Mouse (Mus musculus) hindbrain, embryonic 15.5 days (tissue): Measurements from ENCODE around the gene Katnb1. TPM values are rescaled to one million over a fixed set of nuclear protein-coding genes. Genes with fewer than 3 reads are reported as not detected.

Experiments used
- ATAC-seq: fragments of 200-750 bp; cut with Nextera tagmentation; 2 replicates; pipeline ENCODE4 v1.8.0; 2017; ENCODE audit warnings: low read depth, moderate number of reproducible peaks, moderate TSS enrichment; ENCODE audit not compliant: low FRiP score
- H3K27ac ChIP-seq: fragments of 300-500 bp; sonication (generic); replicated peaks from 2 replicates; pipeline ENCODE4 v1.5.1; 2015; ENCODE audit warnings: mild to moderate bottlenecking, inconsistent platforms
- H3K27me3 ChIP-seq: fragments of 300-500 bp; sonication (generic); 2 replicates; pipeline ENCODE4 v1.6.1; 2015; ENCODE audit warnings: control low read depth, inconsistent platforms
- H3K36me3 ChIP-seq: fragments of 300-500 bp; sonication (generic); 2 replicates; pipeline ENCODE4 v1.6.1; 2015; ENCODE audit warnings: control low read depth, inconsistent platforms
- H3K4me1 ChIP-seq: fragments of 300-500 bp; sonication (generic); replicated peaks from 2 replicates; pipeline ENCODE4 v1.6.1; 2015; ENCODE audit warnings: control low read depth, inconsistent platforms
- H3K4me2 ChIP-seq: fragments of 300-500 bp; sonication (generic); 2 replicates; pipeline ENCODE4 v1.6.1; 2015; ENCODE audit warnings: moderate library complexity, mild to moderate bottlenecking, inconsistent platforms
- H3K4me3 ChIP-seq: fragments of 300-500 bp; sonication (generic); 2 replicates; pipeline ENCODE4 v1.5.1; 2015; ENCODE audit warnings: mild to moderate bottlenecking, inconsistent platforms
- H3K9ac ChIP-seq: fragments of 300-500 bp; sonication (generic); 2 replicates; pipeline ENCODE4 v1.6.1; 2015; ENCODE audit warnings: inconsistent platforms
- H3K9me3 ChIP-seq: fragments of 300-500 bp; sonication (generic); 2 replicates; pipeline ENCODE4 v1.6.1; 2016; ENCODE audit warnings: control low read depth, inconsistent platforms
- WGBS: fragments of 180-500 bp; shearing (Covaris S2); methylation state at CpG from one replicate; pipeline ENCODE4 v1.1.7; 2015; 5-methylcytosine and 5-hydroxymethylcytosine counted together
- polyA plus RNA-seq: library from polyadenylated mRNA; unstranded; fragments of >200 nt; fragmentation: Nextera tagmentation; extraction: Ambion mirVana; gene quantifications from 2 replicates; pipeline ENCODE4 v1.2.1, GENCODE M21; 2015

Gene Katnb1
- polyA plus RNA-seq, 1 experiment from 2014 or later = 49.9 TPM

DNA sequence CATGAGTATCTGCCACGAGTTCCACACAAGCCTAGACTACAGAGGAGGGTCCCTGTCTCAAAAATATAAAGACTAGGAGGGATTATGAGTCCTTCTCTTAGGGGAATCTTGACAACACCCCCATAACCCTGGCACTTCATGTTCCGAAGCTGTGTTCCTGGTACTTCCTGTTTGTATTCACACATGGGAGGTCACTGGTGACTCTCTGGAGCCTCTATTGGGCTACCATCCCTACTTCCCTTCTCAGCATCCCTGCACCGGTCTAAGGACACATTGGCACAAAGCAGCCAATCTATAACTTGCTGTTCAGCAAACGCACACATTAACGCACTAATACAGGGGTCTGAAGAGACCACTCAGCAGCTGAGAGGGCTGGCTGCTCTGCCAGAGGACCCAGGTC is 51.0 kb downstream of the Katnb1 start:
- ATAC-seq = no peak
- H3K27me3 ChIP-seq = peaks cover 3% of the 10 kb centered on the region; the same call in 1 of the 2 replicates
- peaks cover 11% of the 10 kb centered on the region; the same call in 1 of the 2 replicates for H3K36me3 ChIP-seq
- WGBS = 88% methylated on average over 5 of the region's 5 CpGs
- no peak overlapping the region for H3K27ac ChIP-seq
- no peak overlapping the region for H3K4me2 ChIP-seq
- H3K9me3 ChIP-seq = no peaks in the 10 kb centered on the region
- H3K4me1 ChIP-seq = peaks cover 2% of the 10 kb centered on the region; the same call in 1 of the 2 replicates
- H3K4me3 ChIP-seq = no peak overlapping the region
- H3K9ac ChIP-seq = no peak overlapping the region

DNA sequence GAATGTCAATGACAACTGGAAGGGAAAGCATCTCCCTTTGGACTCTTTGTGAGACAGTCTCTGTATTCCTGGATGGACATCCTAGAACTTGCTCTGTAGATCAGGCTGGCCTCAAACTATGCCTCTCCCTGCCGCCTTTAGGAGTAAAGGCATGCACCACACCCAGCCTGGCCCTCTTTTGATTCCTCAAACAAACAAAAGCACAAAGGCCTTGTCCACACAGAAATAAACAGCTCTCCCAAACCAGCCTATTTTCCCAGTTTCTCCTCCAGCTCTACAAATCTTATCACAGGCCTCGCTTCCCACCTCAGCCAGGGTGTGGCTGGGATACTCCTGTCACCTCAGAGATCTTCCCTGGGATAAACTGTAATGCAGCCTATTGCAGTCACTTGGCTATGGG is 53.2 kb downstream of the Katnb1 start:
- no peaks in the 10 kb centered on the region for H3K9me3 ChIP-seq
- H3K27ac ChIP-seq = no peak overlapping the region
- peaks cover 22% of the 10 kb centered on the region for H3K4me1 ChIP-seq
- 78% methylated on average over 2 of the region's 2 CpGs for WGBS
- H3K4me2 ChIP-seq = no peak overlapping the region
- ATAC-seq = no peak
- H3K27me3 ChIP-seq = peaks cover 5% of the 10 kb centered on the region; the same call in 1 of the 2 replicates
- H3K9ac ChIP-seq = no peak overlapping the region
- H3K36me3 ChIP-seq = peaks cover 11% of the 10 kb centered on the region; the same call in 1 of the 2 replicates
- no peak overlapping the region for H3K4me3 ChIP-seq

DNA sequence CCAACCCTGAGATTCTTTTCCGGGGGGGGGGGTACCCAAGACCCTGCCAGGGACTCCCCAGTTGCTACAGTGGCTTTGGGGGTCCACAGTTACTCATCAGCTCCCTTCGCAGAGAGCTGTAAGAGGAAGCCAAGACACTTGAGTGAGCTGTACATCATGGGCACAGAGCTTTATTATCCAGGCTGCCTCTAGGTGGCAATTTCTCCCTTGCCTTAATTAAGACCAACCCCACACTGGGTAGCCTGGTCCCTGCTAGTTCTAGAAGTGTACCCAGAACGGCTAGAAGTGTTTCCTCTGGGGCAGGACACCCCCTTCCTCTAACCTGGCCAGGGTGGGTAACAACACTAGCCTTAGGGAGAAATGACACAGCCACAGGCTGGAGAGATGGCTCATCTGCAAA is 54.3 kb downstream of the Katnb1 start:
- H3K9ac ChIP-seq = no peak overlapping the region
- H3K4me3 ChIP-seq = no peak overlapping the region
- WGBS = 45% methylated on average over 3 of the region's 3 CpGs
- peaks cover 11% of the 10 kb centered on the region; the same call in 1 of the 2 replicates for H3K36me3 ChIP-seq
- H3K9me3 ChIP-seq = no peaks in the 10 kb centered on the region
- no peak overlapping the region for H3K4me2 ChIP-seq
- no peak overlapping the region for H3K27ac ChIP-seq
- H3K27me3 ChIP-seq = peaks cover 5% of the 10 kb centered on the region; the same call in 1 of the 2 replicates
- peak; percentile 43; the same call in 1 of the 2 replicates for ATAC-seq
- H3K4me1 ChIP-seq = peaks cover 25% of the 10 kb centered on the region

DNA sequence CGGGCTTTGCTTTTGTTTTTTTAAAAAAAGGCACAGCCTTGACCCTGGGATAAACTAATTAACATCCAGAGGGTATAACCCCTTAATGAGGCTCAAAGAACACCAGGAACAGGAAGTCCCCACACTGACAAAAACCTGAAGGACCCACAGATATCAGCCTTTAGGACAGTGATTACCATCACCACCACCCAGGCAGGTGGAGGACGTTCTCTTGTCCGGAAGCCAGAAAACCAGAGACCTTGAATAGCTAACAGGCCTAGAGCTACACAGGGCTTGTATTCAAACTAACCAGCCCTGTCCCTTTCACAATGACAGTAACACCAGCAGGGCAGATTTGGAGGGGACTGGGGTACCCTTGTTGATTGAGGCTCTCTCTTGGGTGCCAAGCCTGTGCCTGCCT is 55.2 kb downstream of the Katnb1 start:
- 79% methylated on average over 3 of the region's 3 CpGs for WGBS
- Histone ChIP-seq H3K4me1 (peaks cover 35% of the 10 kb centered on the region), H3K4me3 (no peak overlapping the region), H3K27ac (no peak overlapping the region), H3K27me3 (peaks cover 5% of the 10 kb centered on the region; the same call in 1 of the 2 replicates), H3K9me3 (no peaks in the 10 kb centered on the region), H3K9ac (no peak overlapping the region), H3K4me2 (no peak overlapping the region), H3K36me3 (peaks cover 11% of the 10 kb centered on the region; the same call in 1 of the 2 replicates)
- no peak for ATAC-seq

DNA sequence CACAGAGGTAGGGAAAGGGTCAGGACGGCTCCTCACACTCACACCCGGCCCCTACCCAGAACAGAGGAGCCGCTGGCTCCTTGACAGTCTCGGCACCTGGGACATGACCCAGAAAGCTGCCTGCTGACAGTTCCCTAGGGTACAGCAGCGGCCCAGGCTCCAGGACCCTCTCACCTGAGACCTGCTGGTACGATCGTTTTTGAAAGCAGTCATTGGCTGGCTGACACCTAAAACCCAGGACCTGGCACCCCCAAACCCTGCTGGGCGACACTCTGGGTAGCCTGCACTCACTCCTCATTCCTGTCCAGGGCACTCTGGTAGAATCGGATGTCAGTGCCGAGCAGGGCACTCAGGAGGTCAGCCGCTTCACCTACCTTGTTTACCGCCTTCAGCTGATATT is 56.2 kb downstream of the Katnb1 start:
- no peak for ATAC-seq
- Histone ChIP-seq H3K4me2 (peak overlapping the region; percentile 50), H3K9me3 (no peaks in the 10 kb centered on the region), H3K27ac (no peak overlapping the region), H3K4me1 (peaks cover 43% of the 10 kb centered on the region), H3K36me3 (peaks cover 8% of the 10 kb centered on the region; the same call in 1 of the 2 replicates), H3K4me3 (no peak overlapping the region), H3K27me3 (peaks cover 5% of the 10 kb centered on the region; the same call in 1 of the 2 replicates), H3K9ac (no peak overlapping the region)
- 24% methylated on average over 12 of the region's 12 CpGs for WGBS

DNA sequence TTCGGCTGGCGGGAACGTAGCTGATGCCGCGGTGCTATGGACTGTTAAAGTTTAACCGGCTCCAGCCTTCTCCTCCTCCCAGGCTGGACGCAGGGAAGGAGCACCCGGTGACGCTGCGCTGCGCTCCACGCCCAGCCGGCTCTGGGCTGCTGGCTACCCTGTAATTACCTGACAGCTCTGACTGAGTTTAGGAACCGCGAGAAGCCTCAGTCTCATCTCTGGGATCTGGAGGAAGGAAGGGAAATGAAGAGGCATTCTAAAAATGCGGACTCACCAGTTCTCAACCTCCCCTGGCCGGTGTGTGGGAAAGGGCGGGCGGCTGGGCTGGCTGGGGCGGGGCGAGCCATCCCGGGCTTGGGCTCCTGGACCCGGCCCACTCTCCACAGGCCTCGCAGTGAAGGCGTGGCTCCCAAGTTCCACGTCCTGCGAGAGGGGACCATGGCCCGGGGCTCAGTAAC is 56.7 kb downstream of the Katnb1 start:
- 4% methylated on average over 28 of the region's 28 CpGs for WGBS
- peak overlapping the region; percentile 50 for H3K4me2 ChIP-seq
- H3K9me3 ChIP-seq = no peaks in the 10 kb centered on the region
- peaks cover 5% of the 10 kb centered on the region; the same call in 1 of the 2 replicates for H3K27me3 ChIP-seq
- peak overlapping the region; percentile 34; the same call in 1 of the 2 replicates for H3K9ac ChIP-seq
- H3K4me1 ChIP-seq = peaks cover 46% of the 10 kb centered on the region
- H3K4me3 ChIP-seq = peak overlapping the region; percentile 17
- ATAC-seq = peak; percentile 2; the same call in 1 of the 2 replicates
- 0 out of 2 replicates have a peak overlapping the region, but pooled peaks have one; percentile 35 for H3K27ac ChIP-seq
- peaks cover 6% of the 10 kb centered on the region; the same call in 1 of the 2 replicates for H3K36me3 ChIP-seq

DNA sequence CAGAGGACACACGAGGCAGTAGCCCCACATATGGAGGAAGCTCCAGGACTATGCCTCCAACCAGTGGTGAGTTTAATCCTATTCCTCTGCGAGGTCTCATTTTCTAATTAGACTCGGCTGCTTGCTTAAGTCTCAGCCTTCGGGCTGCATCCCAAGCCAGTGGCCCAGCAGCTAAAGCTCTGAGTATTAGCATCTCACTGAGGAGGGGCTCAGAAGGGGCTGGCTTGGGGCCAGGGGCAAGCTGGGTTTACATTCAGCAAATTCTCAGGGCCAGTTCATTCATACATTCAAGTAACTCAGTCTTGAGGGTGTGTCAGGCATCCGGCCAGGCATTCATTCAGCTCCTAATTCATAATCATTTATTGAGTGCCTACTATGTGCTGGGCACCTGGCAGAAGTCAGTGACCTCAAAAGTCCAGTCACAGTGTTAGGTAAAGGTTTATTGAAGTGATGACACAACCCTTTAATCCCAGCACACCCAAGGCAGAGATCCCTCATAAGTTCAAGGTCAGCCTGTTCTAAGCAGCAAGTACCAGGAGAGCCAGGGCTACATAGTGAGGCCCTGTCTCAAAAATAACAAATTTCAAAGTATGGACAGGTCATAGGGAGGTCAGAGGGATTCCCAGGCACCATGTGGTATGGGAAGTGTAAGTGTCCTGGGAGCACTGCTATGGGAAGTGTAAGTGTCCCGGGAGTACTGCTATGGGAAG is 57.5 kb downstream of the Katnb1 start:
- Histone ChIP-seq H3K9ac (peak overlapping the region; percentile 34; the same call in 1 of the 2 replicates), H3K9me3 (no peaks in the 10 kb centered on the region), H3K4me3 (peak overlapping the region; percentile 17), H3K27ac (peak overlapping the region; percentile 35; the same call in 1 of the 2 replicates), H3K36me3 (no peaks in the 10 kb centered on the region), H3K4me1 (peaks cover 54% of the 10 kb centered on the region), H3K27me3 (peaks cover 5% of the 10 kb centered on the region; the same call in 1 of the 2 replicates), H3K4me2 (peak overlapping the region; percentile 50)
- 23% methylated on average over 6 of the region's 6 CpGs for WGBS
- ATAC-seq = peak; percentile 7; the same call in 1 of the 2 replicates

DNA sequence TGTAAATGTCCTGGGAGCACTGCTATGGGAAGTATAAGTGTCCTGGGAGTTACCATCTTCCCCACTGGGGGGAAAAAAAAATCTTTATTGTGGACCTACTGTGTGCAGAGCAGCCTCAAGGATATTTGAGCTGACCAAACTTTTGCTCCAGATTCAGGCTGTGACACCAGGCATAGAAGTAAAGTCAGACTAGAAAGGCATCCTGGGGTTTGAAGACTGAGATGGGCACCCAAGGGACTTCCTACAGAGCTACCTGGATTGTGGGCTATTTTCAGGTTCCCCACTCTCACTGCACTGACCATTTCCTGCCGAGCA is 58.0 kb downstream of the Katnb1 start:
- H3K36me3 ChIP-seq = no peaks in the 10 kb centered on the region
- H3K9ac ChIP-seq = no peak overlapping the region
- H3K4me3 ChIP-seq = no peak overlapping the region
- no peak overlapping the region for H3K4me2 ChIP-seq
- no peak overlapping the region for H3K27ac ChIP-seq
- no peak for ATAC-seq
- H3K4me1 ChIP-seq = peaks cover 55% of the 10 kb centered on the region
- no peaks in the 10 kb centered on the region for H3K9me3 ChIP-seq
- H3K27me3 ChIP-seq = peaks cover 5% of the 10 kb centered on the region; the same call in 1 of the 2 replicates
- WGBS = 79% methylated on average over 1 of the region's 1 CpGs

DNA sequence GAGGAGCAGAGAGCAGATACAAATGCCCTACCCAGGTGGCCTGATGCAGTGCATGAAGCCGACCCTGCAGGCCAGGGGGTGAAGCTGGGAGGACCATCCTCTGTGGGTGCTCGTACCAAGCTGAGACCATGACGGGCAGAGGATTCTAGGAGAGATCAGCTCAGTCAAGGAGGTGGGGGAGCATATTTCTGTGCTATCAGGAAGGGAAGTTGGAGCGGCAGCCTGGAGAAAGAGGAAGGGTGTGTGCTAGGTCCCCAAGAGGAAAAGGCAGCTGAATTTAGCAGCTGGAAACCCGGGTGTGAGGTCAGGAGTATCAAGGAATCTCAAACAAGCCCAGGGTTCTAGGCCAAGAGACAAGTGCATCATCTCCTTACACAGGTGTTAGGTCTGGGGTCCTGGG is 59.6 kb downstream of the Katnb1 start:
- Histone ChIP-seq H3K27ac (no peak overlapping the region), H3K4me3 (no peak overlapping the region), H3K27me3 (peaks cover 5% of the 10 kb centered on the region; the same call in 1 of the 2 replicates), H3K36me3 (no peaks in the 10 kb centered on the region), H3K4me1 (peaks cover 57% of the 10 kb centered on the region), H3K9me3 (no peaks in the 10 kb centered on the region), H3K4me2 (peak overlapping the region; percentile 83), H3K9ac (no peak overlapping the region)
- WGBS = 69% methylated on average over 5 of the region's 5 CpGs
- no peak for ATAC-seq

DNA sequence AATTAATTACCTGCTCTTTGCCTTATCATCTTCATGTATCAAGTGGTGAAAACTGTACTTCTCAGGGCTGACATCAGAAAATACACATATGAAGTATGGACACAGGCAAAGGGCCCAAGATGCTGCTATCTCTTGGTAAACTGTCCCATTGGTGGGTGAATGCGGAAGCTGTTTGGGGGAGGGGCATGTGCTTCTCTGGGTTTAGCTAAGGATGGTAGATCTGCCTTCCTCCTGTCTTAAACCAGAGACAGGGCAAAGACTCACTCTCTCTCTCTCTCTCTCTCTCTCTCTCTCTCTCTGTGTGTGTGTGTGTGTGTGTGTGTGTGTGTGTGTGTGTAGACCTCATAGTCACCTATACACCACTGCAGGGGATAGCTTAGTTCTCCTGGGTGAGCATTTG is 60.0 kb downstream of the Katnb1 start:
- H3K9ac ChIP-seq = no peak overlapping the region
- no peak overlapping the region for H3K27ac ChIP-seq
- no peak overlapping the region for H3K4me3 ChIP-seq
- peaks cover 5% of the 10 kb centered on the region; the same call in 1 of the 2 replicates for H3K27me3 ChIP-seq
- WGBS = 87% methylated on average over 1 of the region's 1 CpGs
- no peaks in the 10 kb centered on the region for H3K36me3 ChIP-seq
- no peaks in the 10 kb centered on the region for H3K9me3 ChIP-seq
- H3K4me1 ChIP-seq = peaks cover 57% of the 10 kb centered on the region
- peak overlapping the region; percentile 83 for H3K4me2 ChIP-seq
- no peak for ATAC-seq

DNA sequence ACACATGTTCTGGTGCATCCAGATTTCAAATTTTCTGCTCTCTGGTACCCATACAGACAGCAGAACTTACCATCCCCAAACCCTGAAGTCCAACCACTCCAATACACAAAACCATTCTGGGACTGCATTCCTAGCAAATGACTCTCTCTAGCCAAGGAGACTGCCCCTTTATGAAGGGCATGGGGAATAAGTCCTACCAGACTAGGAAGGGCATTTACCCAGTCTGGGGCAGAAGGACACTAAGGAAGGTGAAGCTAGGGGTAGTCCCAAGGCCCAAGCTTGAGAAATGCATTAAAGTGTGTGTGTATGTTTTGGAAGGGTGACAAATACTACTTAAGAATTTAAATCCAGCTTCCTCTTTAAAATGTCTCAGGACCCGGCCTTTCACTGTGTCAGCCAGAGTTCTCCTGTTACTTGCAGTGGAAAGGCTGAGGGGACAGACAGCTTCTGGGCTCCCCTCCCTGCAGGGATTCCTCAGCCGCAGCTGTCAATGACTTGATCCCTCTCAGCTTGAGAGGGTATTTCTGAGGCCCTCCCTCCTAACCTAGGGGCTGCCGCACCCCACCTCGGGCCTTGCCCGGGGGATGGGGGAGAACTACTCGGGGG is 60.6 kb downstream of the Katnb1 start:
- H3K4me1 ChIP-seq = peaks cover 57% of the 10 kb centered on the region
- H3K9me3 ChIP-seq = no peaks in the 10 kb centered on the region
- ATAC-seq = no peak
- peak overlapping the region; percentile 83 for H3K4me2 ChIP-seq
- peak overlapping the region; percentile 73 for H3K9ac ChIP-seq
- no peaks in the 10 kb centered on the region for H3K36me3 ChIP-seq
- H3K27me3 ChIP-seq = peaks cover 5% of the 10 kb centered on the region; the same call in 1 of the 2 replicates
- H3K4me3 ChIP-seq = peak overlapping the region; percentile 61
- peak overlapping the region; percentile 78 for H3K27ac ChIP-seq
- under 1% methylated on average over 6 of the region's 6 CpGs for WGBS
